Mouse (Mus musculus): ENCODE results near the gene Rab3gap1.

- TF ChIP-seq GATA1 (IDR thresholded peaks at IDR 0.05; ENCODE audit: borderline replicate concordance, low read length) (no peak), FLI1 (IDR thresholded peaks at IDR 0.05; ENCODE audit: low read length) (no peak)
Measured at GRCm38 (mm10) chr1:127952276-127952675, 83.7 kb downstream of the Rab3gap1 start.

Measured in megakaryocyte, embryonic 14.5 days (primary cell).